Mouse (Mus musculus) kidney, postnatal 25 days (tissue): ENCODE results near the gene Ifitm1.

Experiments
- DNase-seq, 2 experiments: peaks; one replicate each; pipeline ENCODE4 v3.0.0; 2021; ENCODE audit warnings: mixed read lengths in 2 of 2

The Ifitm1 gene

GRCm38 (mm10) chr7:140966921-140967320, at the start of gene Ifitm1:
Ifitm1 (plus strand) TSS chr7:140967221.
- no peak for DNase-seq

- DNase-seq = peak in 1 of 2 experiments; percentile 0
Observed at GRCm38 (mm10) chr7:140919911-140920310, 47.1 kb upstream of the Ifitm1 start.

- DNase-seq = peak in 1 of 2 experiments; percentile 11
Observed at GRCm38 (mm10) chr7:140920418-140921029, 46.5 kb upstream of the Ifitm1 start, which contains the start of gene Nlrp6. Nlrp6 (plus strand) TSS chr7:140920902.

- peak; percentile 46 to 73 for DNase-seq
Observed at GRCm38 (mm10) chr7:140921225-140921975, 45.6 kb upstream of the Ifitm1 start.

- peak; percentile 92 to 95 for DNase-seq
Observed at GRCm38 (mm10) chr7:140922398-140923069, 44.5 kb upstream of the Ifitm1 start.

GRCm38 (mm10) chr7:140923070-140923775, 43.8 kb upstream of the Ifitm1 start:
- peak in 1 of 2 experiments; percentile 43 for DNase-seq

GRCm38 (mm10) chr7:140927181-140927580, 39.8 kb upstream of the Ifitm1 start:
- peak in 1 of 2 experiments; percentile 63 for DNase-seq

- peak; percentile 41 to 54 for DNase-seq
Observed at GRCm38 (mm10) chr7:140938436-140938835, 28.6 kb upstream of the Ifitm1 start.

GRCm38 (mm10) chr7:140938896-140939295, 28.1 kb upstream of the Ifitm1 start:
- DNase-seq = no peak

GRCm38 (mm10) chr7:140939669-140940171, 27.3 kb upstream of the Ifitm1 start:
- DNase-seq = peak in 1 of 2 experiments; percentile 43

GRCm38 (mm10) chr7:140941222-140942051, 25.6 kb upstream of the Ifitm1 start, which contains the start of gene Pgghg:
Pgghg (plus strand) TSS chr7:140941391.
- DNase-seq = peak; percentile 88 to 95

- peak in 1 of 2 experiments; percentile 57 for DNase-seq
Observed at GRCm38 (mm10) chr7:140942341-140942740, 24.7 kb upstream of the Ifitm1 start.

GRCm38 (mm10) chr7:140942811-140943210, 24.2 kb upstream of the Ifitm1 start:
- no peak for DNase-seq

GRCm38 (mm10) chr7:140943356-140943755, 23.7 kb upstream of the Ifitm1 start:
- DNase-seq = peak in 1 of 2 experiments; percentile 54

GRCm38 (mm10) chr7:140944236-140944635, 22.8 kb upstream of the Ifitm1 start:
- DNase-seq = no peak

- DNase-seq = no peak
Observed at GRCm38 (mm10) chr7:140945247-140945646, 21.8 kb upstream of the Ifitm1 start.

- peak in 1 of 2 experiments; percentile 37 for DNase-seq
Observed at GRCm38 (mm10) chr7:140946311-140946710, 20.7 kb upstream of the Ifitm1 start.

- peak in 1 of 2 experiments; percentile 44 for DNase-seq
Observed at GRCm38 (mm10) chr7:140946980-140947379, 20.0 kb upstream of the Ifitm1 start.

- DNase-seq = peak in 1 of 2 experiments; percentile 51
Observed at GRCm38 (mm10) chr7:140948161-140948560, 18.9 kb upstream of the Ifitm1 start.

GRCm38 (mm10) chr7:140949255-140949654, 17.8 kb upstream of the Ifitm1 start:
- no peak for DNase-seq

GRCm38 (mm10) chr7:140949824-140950530, 17.0 kb upstream of the Ifitm1 start, which contains the start of gene Ifitm5:
Ifitm5 (minus strand) TSS chr7:140950291.
- no peak for DNase-seq
